Comparison of ENCODE assay signal across 8 mouse cellular contexts in the genomic region with DNA sequence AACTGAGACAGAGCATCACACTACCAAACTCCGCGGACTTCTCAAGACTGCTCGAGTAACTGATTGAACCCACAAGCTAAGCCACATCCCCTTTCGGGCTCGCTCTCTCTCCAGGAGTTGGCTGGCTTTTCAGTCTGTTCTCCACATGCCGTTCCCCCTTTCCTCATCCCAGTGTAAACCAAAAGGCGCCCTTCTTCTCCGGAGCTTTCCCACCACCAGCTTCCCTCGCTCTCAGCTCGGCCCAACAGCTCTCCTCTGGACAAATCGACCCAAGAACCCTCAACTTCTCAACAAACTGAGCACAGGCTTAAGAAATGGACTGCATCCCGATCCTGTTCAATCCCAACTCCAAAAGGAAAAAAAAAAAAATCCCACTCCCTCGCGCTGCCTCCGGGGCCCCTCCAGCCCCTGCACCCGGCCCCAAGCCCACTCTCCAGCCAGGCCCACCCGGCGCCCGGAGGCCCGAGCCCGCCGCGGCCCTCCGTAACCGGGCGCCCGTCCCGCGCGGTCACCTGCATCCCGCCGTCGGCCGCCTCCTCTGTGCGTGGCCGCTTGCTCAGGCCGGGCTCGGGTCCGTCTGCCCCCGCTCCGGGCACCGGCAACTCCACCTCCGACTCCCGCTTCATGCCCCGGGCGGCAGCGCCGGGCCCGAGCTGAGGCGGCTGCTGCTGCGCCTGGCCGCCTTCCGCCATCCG. TPM values are rescaled to one million over a fixed set of nuclear protein-coding genes. Genes with fewer than 3 reads are reported as not detected.
A peak's percentile ranks its signal among the peaks of the same experiment; 100 is the strongest.
DNase-seq lines count a peak whose midpoint lies in the region; ATAC-seq and TF ChIP-seq lines count a peak whose summit lies in the region.

No protein-coding gene starts in this region.

- peak; percentile 5; the same call in 1 of the 2 replicates for ATAC-seq in heart, embryonic 16.5 days (replicated peaks; ENCODE audit: extremely low read depth, insufficient read depth, low FRiP score)
- ATAC-seq in lung, embryonic 16.5 days (ENCODE audit: low read depth) = peak; percentile 24

- H3K4me1 ChIP-seq in MEL (ENCODE audit: control insufficient read depth in 1 of 2, insufficient read depth in 2 of 2, low read length in 2 of 2) = peaks cover 0 to 3% of the 10 kb centered on the region in 2 experiments; a peak in 1 of 4 replicates
- no peaks in the 10 kb centered on the region for H3K4me1 ChIP-seq in bone marrow macrophage, adult 2 months (ENCODE audit: control insufficient read depth, insufficient read depth, low read length)
- H3K4me1 ChIP-seq in forebrain, embryonic 10.5 days = peaks cover 57% of the 10 kb centered on the region
- peaks cover 24% of the 10 kb centered on the region for H3K4me1 ChIP-seq in heart, embryonic 16.5 days (ENCODE audit: control insufficient read depth, insufficient read depth, low read length)
- peaks cover 16% of the 10 kb centered on the region for H3K4me1 ChIP-seq in lung, embryonic 16.5 days (replicated peaks; ENCODE audit: control insufficient read depth, insufficient read depth, low read length)

- peak overlapping the region; percentile 71 for H3K9ac ChIP-seq in MEL (ENCODE audit: control insufficient read depth, low read depth, low read length, poor library complexity, severe bottlenecking)
- H3K9ac ChIP-seq in heart, embryonic 16.5 days (ENCODE audit: low read length) = peak overlapping the region; percentile 95
- H3K9ac ChIP-seq in lung, embryonic 16.5 days (ENCODE audit: low read length) = peak overlapping the region; percentile 94

- no peak for TF ChIP-seq CTCF in MEL (IDR thresholded peaks at IDR 0.05 in 2 of 3, conservative IDR thresholded peaks at IDR 0.05 in 1 of 3; ENCODE audit: control insufficient read depth in 1 of 3, insufficient read depth in 1 of 3, low read depth in 2 of 3, low read length in 3 of 3, poor library complexity in 1 of 3, severe bottlenecking in 1 of 3)
- no peak for TF ChIP-seq CTCF in bone marrow macrophage, adult 2 months (IDR thresholded peaks at IDR 0.05; ENCODE audit: low read depth, low read length)

- under 1% methylated on average over 53 of the region's 54 CpGs for WGBS in forebrain, embryonic 10.5 days
- under 1% methylated on average over 52 of the region's 54 CpGs for WGBS in heart, embryonic 16.5 days
- 0% methylated on average over 54 of the region's 54 CpGs for WGBS in lung, embryonic 16.5 days

- no peak for TF ChIP-seq RAD21 in MEL (IDR thresholded peaks at IDR 0.05; ENCODE audit: low read depth, low read length)

- H3K79me2 ChIP-seq in MEL (ENCODE audit: control insufficient read depth, insufficient read depth, low read length, poor library complexity) = no peaks in the 10 kb centered on the region; the same call in 1 of the 2 replicates

- TF ChIP-seq EP300 in MEL (IDR thresholded peaks at IDR 0.05; ENCODE audit: low read depth in 1 of 2, low read length in 2 of 2) = no peak

- H3K9me3 ChIP-seq in MEL (replicated peaks; ENCODE audit: insufficient read depth, low read length) = no peaks in the 10 kb centered on the region
- no peaks in the 10 kb centered on the region for H3K9me3 ChIP-seq in forebrain, embryonic 10.5 days
- H3K9me3 ChIP-seq in heart, embryonic 16.5 days (replicated peaks; ENCODE audit: control insufficient read depth, low read length) = no peaks in the 10 kb centered on the region
- no peaks in the 10 kb centered on the region for H3K9me3 ChIP-seq in lung, embryonic 16.5 days (ENCODE audit: control insufficient read depth, low read length)

- no peaks in the 10 kb centered on the region; a peak in 1 of 4 replicates for H3K27me3 ChIP-seq in MEL (ENCODE audit: control insufficient read depth in 1 of 2, insufficient read depth in 2 of 2, low read length in 2 of 2)
- H3K27me3 ChIP-seq in forebrain, embryonic 10.5 days (ENCODE audit: poor library complexity, severe bottlenecking) = no peaks in the 10 kb centered on the region
- no peaks in the 10 kb centered on the region for H3K27me3 ChIP-seq in heart, embryonic 16.5 days (ENCODE audit: control insufficient read depth, insufficient read depth, low read length)
- H3K27me3 ChIP-seq in lung, embryonic 16.5 days (ENCODE audit: control insufficient read depth, insufficient read depth, low read depth, low read length) = no peaks in the 10 kb centered on the region

- peak; percentile 59 for DNase-seq in MEL (ENCODE audit: low read depth, low spot score)
- peak; percentile 57 for DNase-seq in forebrain, embryonic 10.5 days (ENCODE audit: extremely low spot score, low spot score)
- DNase-seq in kidney, postnatal 25 days = peak; percentile 40 to 57
- DNase-seq in right cerebral cortex, postnatal 25 days = peak; percentile 34
- no peak for DNase-seq in thymus, postnatal 10 days (ENCODE audit: low spot score in 2 of 2)

- no peak for TF ChIP-seq POLR2A in MEL (IDR thresholded peaks at IDR 0.05; ENCODE audit: control insufficient read depth in 1 of 2, insufficient read depth in 1 of 2, low read depth in 1 of 2, low read length in 2 of 2, poor library complexity in 1 of 2)
- TF ChIP-seq POLR2A in bone marrow macrophage, adult 2 months (IDR thresholded peaks at IDR 0.05; ENCODE audit: borderline replicate concordance, low read depth, low read length) = no peak

- no peak overlapping the region for H3K27ac ChIP-seq in MEL (ENCODE audit: control insufficient read depth, low read depth, low read length)
- no peak overlapping the region for H3K27ac ChIP-seq in bone marrow macrophage, adult 2 months (ENCODE audit: insufficient read depth, low read depth, low read length)
- H3K27ac ChIP-seq in forebrain, embryonic 10.5 days = peak overlapping the region; percentile 94
- peak overlapping the region; percentile 99 for H3K27ac ChIP-seq in heart, embryonic 16.5 days (ENCODE audit: low read length)
- peak overlapping the region; percentile 99 for H3K27ac ChIP-seq in lung, embryonic 16.5 days (ENCODE audit: low read length)

- peak overlapping the region; percentile 60 to 78 for H3K4me3 ChIP-seq in MEL (ENCODE audit: control insufficient read depth in 1 of 2, insufficient read depth in 1 of 2, low read depth in 2 of 2, low read length in 2 of 2)
- H3K4me3 ChIP-seq in bone marrow macrophage, adult 2 months (ENCODE audit: insufficient read depth, low read length) = peak overlapping the region; percentile 96
- H3K4me3 ChIP-seq in forebrain, embryonic 10.5 days = peak overlapping the region; percentile 74
- H3K4me3 ChIP-seq in heart, embryonic 16.5 days (ENCODE audit: low read length) = peak overlapping the region; percentile 93
- H3K4me3 ChIP-seq in lung, embryonic 16.5 days (ENCODE audit: low read length) = peak overlapping the region; percentile 85

- H3K4me2 ChIP-seq in heart, embryonic 16.5 days (ENCODE audit: low read depth, low read length) = peak overlapping the region; percentile 93
- H3K4me2 ChIP-seq in lung, embryonic 16.5 days (ENCODE audit: low read depth, low read length) = peak overlapping the region; percentile 73

- H3K36me3 ChIP-seq in MEL (ENCODE audit: control insufficient read depth in 1 of 2, insufficient read depth in 2 of 2, low read length in 2 of 2) = peaks cover 0 to 4% of the 10 kb centered on the region in 2 experiments; a peak in 2 of 4 replicates
- peaks cover 12% of the 10 kb centered on the region for H3K36me3 ChIP-seq in forebrain, embryonic 10.5 days (replicated peaks)
- no peaks in the 10 kb centered on the region for H3K36me3 ChIP-seq in heart, embryonic 16.5 days (ENCODE audit: control insufficient read depth, insufficient read depth)
- H3K36me3 ChIP-seq in lung, embryonic 16.5 days (ENCODE audit: control insufficient read depth, insufficient read depth, low read length) = no peaks in the 10 kb centered on the region

TF ChIP-seq in MEL, 35 proteins besides CTCF, POLR2A, EP300 and RAD21:
- TF ChIP-seq RCOR1 (IDR thresholded peaks at IDR 0.05; ENCODE audit: low read depth, low read length) (no peak), ZC3H11A (IDR thresholded peaks at IDR 0.05; ENCODE audit: low read depth, low read length) (no peak), ZKSCAN1 (IDR thresholded peaks at IDR 0.05; ENCODE audit: low read depth, low read length) (no peak), MAX (IDR thresholded peaks at IDR 0.05; ENCODE audit: low read length) (no peak), SMC3 (IDR thresholded peaks at IDR 0.05; ENCODE audit: low read depth, low read length) (no peak), HCFC1 (IDR thresholded peaks at IDR 0.05; ENCODE audit: low read depth, low read length) (no peak), NRF1 (IDR thresholded peaks at IDR 0.05; ENCODE audit: insufficient read depth, low read depth, low read length, poor library complexity, severe bottlenecking) (no peak), E2F4 (IDR thresholded peaks at IDR 0.05; ENCODE audit: borderline replicate concordance, low read depth, low read length) (no peak), ZMIZ1 (IDR thresholded peaks at IDR 0.05; ENCODE audit: low read depth, low read length) (no peak), MYC (IDR thresholded peaks at IDR 0.05; ENCODE audit: low read depth, low read length) (no peak), CHD2 (IDR thresholded peaks at IDR 0.05; ENCODE audit: low read length) (no peak), TAL1 (IDR thresholded peaks at IDR 0.05; ENCODE audit: low read length) (no peak), ETS1 (IDR thresholded peaks at IDR 0.05; ENCODE audit: low read depth, low read length) (no peak), BHLHE40 (IDR thresholded peaks at IDR 0.05; ENCODE audit: borderline replicate concordance, low read depth, low read length) (no peak), ZNF384 (IDR thresholded peaks at IDR 0.05; ENCODE audit: low read depth, low read length) (no peak), TCF12 (IDR thresholded peaks at IDR 0.05; ENCODE audit: low read depth, low read length) (no peak), SIN3A (IDR thresholded peaks at IDR 0.05; ENCODE audit: low read length) (no peak), ELF1 (IDR thresholded peaks at IDR 0.05; ENCODE audit: low read depth, low read length) (no peak), MAZ (IDR thresholded peaks at IDR 0.05; ENCODE audit: low read depth, low read length) (no peak), JUND (IDR thresholded peaks at IDR 0.05; ENCODE audit: low read depth, low read length) (no peak)

RNA-seq across cellular contexts. Expression of a gene that starts 0.8 kb away (rescaled TPM):
- total RNA-seq in MEL (2012; rRNA removed) = 3.4 and 4.0 TPM in 2 replicates
- 1 to 10 TPM in 1 of 2 experiments, not detected in 1; 6.0 TPM for polyA plus RNA-seq in MEL (2012; ENCODE audit: insufficient read depth in 1 of 2, insufficient read length in 2 of 2, low read depth in 1 of 2, low replicate concordance in 2 of 2, missing spikeins in 1 of 2)
- polyA plus RNA-seq in bone marrow macrophage, adult 2 months (2012; ENCODE audit: insufficient read depth, insufficient read length, missing spikeins) = 1.3 and 2.0 TPM in 2 replicates
- 35.8 and 39.0 TPM in 2 replicates for polyA plus RNA-seq in forebrain, embryonic 10.5 days (2016; fragmentation: Nextera tagmentation; extraction: Ambion mirVana)
- polyA plus RNA-seq in heart, embryonic 16.5 days (2015; fragmentation: Nextera tagmentation; extraction: Ambion mirVana) = 61.8 and 64.7 TPM in 2 replicates
- polyA plus RNA-seq in lung, embryonic 16.5 days (2015; fragmentation: Nextera tagmentation; extraction: Ambion mirVana) = 39.1 and 41.9 TPM in 2 replicates

Comparison
In these comparisons a context has a peak if more than half of its experiments do, and no peak if none do; other contexts are left out.
1. DNase-seq: peak in MEL (single experiment), forebrain, embryonic 10.5 days (single experiment), kidney, postnatal 25 days (2 of 2) and right cerebral cortex, postnatal 25 days (single experiment); none in thymus, postnatal 10 days (0 of 2).
2. H3K27ac ChIP-seq: peak in forebrain, embryonic 10.5 days (single experiment), heart, embryonic 16.5 days (single experiment) and lung, embryonic 16.5 days (single experiment); none in MEL (single experiment) and bone marrow macrophage, adult 2 months (single experiment).
3. Peak in every context shown above with its lines, with median percentiles within 50 percentile points of each other: H3K4me3 ChIP-seq and H3K9ac ChIP-seq.